Mouse (Mus musculus): Measurements from ENCODE around the gene Psip1. TPM values are rescaled to one million over a fixed set of nuclear protein-coding genes. Genes with fewer than 3 reads are reported as not detected.
"Not testable (repeated sequence)": the region's sequence is repeated elsewhere in the genome, so short reads cannot be mapped to it uniquely, and the experiment has no call there.

The Psip1 gene
- polyA plus RNA-seq, 1 experiment: 311 TPM

DNA sequence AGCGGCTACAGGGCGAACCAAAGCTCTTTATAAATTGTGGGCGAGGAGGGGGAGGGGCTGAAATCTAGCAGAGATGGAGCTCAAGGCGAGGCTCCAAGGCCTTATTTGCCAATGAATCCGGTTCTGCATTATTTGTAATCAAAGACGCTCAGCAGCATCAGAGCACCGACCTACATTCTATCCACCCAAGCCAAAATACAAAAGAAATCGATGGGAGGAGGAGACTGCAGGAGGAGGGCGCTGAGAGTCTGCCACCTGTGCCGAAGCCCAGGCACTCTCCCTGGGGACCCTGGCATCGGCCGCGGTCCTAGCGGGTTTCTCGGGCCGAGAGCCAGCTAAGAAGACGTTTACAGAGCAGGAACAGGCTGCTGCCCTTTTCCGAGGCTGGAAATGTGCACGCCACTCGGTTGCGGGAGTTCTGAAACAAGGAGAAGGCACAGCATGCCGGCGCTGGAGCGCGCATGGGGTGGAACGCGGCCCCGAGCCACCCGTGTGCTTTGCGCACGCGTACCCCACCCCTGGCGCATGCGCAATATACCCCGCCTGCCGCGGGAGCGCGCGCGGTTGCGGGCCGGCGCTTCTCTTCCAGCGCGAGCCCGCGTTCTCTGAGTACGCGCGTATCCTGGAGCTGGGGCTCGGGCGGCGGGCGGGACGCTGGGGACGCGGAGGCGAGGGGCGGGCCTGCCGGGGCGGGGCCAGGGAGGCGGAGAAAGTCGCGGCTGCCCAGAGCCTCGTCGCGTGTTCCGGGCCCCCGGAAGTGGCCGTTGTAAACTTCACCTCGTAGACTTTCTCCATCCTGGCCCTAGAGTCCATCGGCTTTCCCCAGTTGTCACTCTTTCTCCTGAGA is 38.8 kb upstream of the Psip1 start, which contains the start of gene Ccdc171:
Ccdc171 (plus strand) TSS at position 703 of the 847 bp plus-strand sequence.
- TF ChIP-seq POLR2A (IDR thresholded peaks at IDR 0.05; ENCODE audit: insufficient read depth, low read depth, low read length) (peak; percentile 98), CTCF (IDR thresholded peaks at IDR 0.05; ENCODE audit: insufficient read depth, low read depth, low read length) (no peak)
- Histone ChIP-seq H3K4me1 (ENCODE audit: control insufficient read depth, insufficient read depth, low read length) (no peaks in the 10 kb centered on the region; the same call in 1 of the 2 replicates), H3K4me3 (ENCODE audit: insufficient read depth, low read depth, low read length) (peak within 1 kb of the TSS; percentile 97), H3K27ac (ENCODE audit: insufficient read depth, low read depth, low read length) (peak within 1 kb of the TSS; percentile 91)
- WGBS: under 1% methylated on average over 73 of the region's 73 CpGs

DNA sequence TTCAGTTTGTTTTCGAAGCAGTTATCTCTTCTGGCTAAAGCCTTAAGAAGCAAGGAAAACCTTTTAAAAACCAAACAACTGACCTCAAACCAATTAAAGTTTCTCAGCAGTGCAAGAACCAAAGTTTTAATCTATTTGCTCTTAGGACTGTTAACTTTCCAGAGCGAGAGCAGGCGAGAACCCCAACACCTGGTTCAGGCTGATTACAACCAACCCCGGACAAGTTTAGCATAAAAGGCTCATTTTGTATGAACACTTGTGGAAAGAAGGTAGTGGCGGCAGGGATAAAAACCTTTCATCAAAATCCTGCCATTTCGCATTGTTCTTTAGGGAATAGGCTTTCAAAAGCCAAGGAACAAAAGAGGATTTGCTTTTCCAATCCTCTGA is 38.2 kb upstream of the Psip1 start:
- Histone ChIP-seq H3K27ac (ENCODE audit: insufficient read depth, low read depth, low read length) (peak overlapping the region; percentile 91), H3K4me1 (ENCODE audit: control insufficient read depth, insufficient read depth, low read length) (no peaks in the 10 kb centered on the region; the same call in 1 of the 2 replicates), H3K4me3 (ENCODE audit: insufficient read depth, low read depth, low read length) (peak overlapping the region; percentile 97)
- 2% methylated on average over 6 of the region's 6 CpGs for WGBS
- no peak for TF ChIP-seq CTCF (IDR thresholded peaks at IDR 0.05; ENCODE audit: insufficient read depth, low read depth, low read length)
- no peak for TF ChIP-seq POLR2A (IDR thresholded peaks at IDR 0.05; ENCODE audit: insufficient read depth, low read depth, low read length)

DNA sequence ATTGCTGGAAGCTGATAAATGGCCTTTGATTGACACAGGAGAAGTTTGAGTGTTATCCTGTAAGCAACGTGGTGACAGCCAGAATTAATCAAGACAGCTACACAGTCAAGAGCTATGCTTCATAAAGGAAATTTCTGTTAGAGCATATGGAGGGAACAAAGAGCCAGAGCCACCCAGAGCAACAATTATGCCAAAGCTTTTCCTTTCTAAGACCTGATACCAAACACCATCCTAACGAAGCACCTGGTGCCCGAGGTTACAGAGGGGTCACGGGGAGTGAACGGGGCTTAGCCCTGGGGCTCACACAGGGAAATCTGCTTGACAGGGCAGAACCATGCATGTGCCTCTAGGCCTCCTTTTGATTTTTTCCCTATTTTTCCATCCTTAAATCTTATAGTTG is 35.8 kb upstream of the Psip1 start:
- Histone ChIP-seq H3K4me3 (ENCODE audit: insufficient read depth, low read depth, low read length) (no peak overlapping the region), H3K27ac (ENCODE audit: insufficient read depth, low read depth, low read length) (no peak overlapping the region), H3K4me1 (ENCODE audit: control insufficient read depth, insufficient read depth, low read length) (no peaks in the 10 kb centered on the region; the same call in 1 of the 2 replicates)
- 51% methylated on average over 5 of the region's 5 CpGs for WGBS
- TF ChIP-seq CTCF (IDR thresholded peaks at IDR 0.05; ENCODE audit: insufficient read depth, low read depth, low read length) (no peak), POLR2A (IDR thresholded peaks at IDR 0.05; ENCODE audit: insufficient read depth, low read depth, low read length) (no peak)

DNA sequence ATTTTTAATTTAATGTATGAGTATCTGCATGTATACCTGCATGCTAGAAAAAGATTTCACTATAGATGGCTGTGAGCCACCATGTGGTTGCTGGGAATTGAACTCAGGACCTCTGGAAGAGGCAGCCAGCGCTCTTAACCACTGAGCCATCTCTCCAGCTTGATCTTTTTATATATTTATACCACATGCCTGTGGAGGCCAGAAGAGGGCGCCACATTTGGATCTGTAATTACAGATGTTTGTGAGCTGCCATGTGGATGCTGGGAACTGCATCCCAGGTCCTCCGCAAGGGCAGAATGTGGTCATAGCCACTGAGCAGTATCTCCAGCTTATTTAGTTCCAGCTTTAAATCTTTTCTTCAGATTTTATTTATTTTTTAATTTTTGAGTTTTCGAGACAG is 34.0 kb upstream of the Psip1 start:
- TF ChIP-seq POLR2A (IDR thresholded peaks at IDR 0.05; ENCODE audit: insufficient read depth, low read depth, low read length) (no peak), CTCF (IDR thresholded peaks at IDR 0.05; ENCODE audit: insufficient read depth, low read depth, low read length) (no peak)
- Histone ChIP-seq H3K27ac (ENCODE audit: insufficient read depth, low read depth, low read length) (no peak overlapping the region), H3K4me1 (ENCODE audit: control insufficient read depth, insufficient read depth, low read length) (no peaks in the 10 kb centered on the region), H3K4me3 (ENCODE audit: insufficient read depth, low read depth, low read length) (no peak overlapping the region)
- 90% methylated on average over 4 of the region's 4 CpGs for WGBS

DNA sequence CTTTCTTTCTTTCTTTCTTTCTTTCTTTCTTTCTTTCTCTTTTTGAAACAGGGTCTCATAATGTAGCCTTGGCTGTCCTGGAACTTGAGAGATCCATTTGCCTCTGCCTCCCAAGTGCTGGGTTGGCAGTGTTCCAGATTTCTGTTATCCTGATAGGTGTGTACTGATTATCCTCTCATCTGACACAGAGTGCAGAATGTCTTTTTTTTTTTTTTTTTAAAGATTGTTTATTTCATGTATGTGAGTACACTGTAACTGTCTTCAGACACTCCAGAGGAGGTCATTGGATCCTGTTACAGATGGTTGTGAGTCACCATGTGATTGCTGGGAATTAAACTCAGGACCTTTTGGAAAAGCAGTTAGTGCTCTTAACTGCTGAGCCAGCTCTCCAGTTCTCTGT is 33.5 kb upstream of the Psip1 start:
- Histone ChIP-seq H3K27ac (ENCODE audit: insufficient read depth, low read depth, low read length) (no peak overlapping the region), H3K4me3 (ENCODE audit: insufficient read depth, low read depth, low read length) (no peak overlapping the region)
- TF ChIP-seq POLR2A (IDR thresholded peaks at IDR 0.05; ENCODE audit: insufficient read depth, low read depth, low read length): no peak
- TF ChIP-seq CTCF (IDR thresholded peaks at IDR 0.05; ENCODE audit: insufficient read depth, low read depth, low read length): no peak

DNA sequence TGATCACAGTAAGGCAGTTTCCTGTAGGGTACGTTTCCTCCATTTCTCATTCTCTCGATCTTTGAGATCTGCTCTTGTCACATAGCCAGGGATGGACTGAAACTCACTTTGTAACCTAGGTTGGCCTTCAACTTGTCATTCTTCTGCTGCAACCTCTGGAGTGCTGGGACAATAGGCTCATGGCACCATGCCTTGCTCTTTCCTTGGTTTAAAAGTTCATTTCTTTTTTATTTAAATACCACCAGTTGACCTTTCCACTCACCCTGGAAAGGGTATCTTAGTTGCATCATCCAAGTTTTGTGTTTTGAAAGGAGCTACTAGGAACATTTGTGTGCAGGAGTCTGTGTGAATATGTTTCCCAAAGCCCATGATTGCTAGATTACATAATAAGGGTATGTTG is 32.9 kb upstream of the Psip1 start:
- Histone ChIP-seq H3K27ac (ENCODE audit: insufficient read depth, low read depth, low read length) (no peak overlapping the region), H3K4me3 (ENCODE audit: insufficient read depth, low read depth, low read length) (no peak overlapping the region), H3K4me1 (ENCODE audit: control insufficient read depth, insufficient read depth, low read length) (0 out of 2 replicates have a peak, but pooled peaks cover 2% of the 10 kb centered on the region)
- 71% methylated on average over 2 of the region's 2 CpGs for WGBS
- no peak for TF ChIP-seq POLR2A (IDR thresholded peaks at IDR 0.05; ENCODE audit: insufficient read depth, low read depth, low read length)
- no peak for TF ChIP-seq CTCF (IDR thresholded peaks at IDR 0.05; ENCODE audit: insufficient read depth, low read depth, low read length)

More for the DNA sequence above, 33.5 kb upstream of the Psip1 start:
- H3K4me1 ChIP-seq (ENCODE audit: control insufficient read depth, insufficient read depth, low read length): 0 out of 2 replicates have a peak, but pooled peaks cover 2% of the 10 kb centered on the region

DNA sequence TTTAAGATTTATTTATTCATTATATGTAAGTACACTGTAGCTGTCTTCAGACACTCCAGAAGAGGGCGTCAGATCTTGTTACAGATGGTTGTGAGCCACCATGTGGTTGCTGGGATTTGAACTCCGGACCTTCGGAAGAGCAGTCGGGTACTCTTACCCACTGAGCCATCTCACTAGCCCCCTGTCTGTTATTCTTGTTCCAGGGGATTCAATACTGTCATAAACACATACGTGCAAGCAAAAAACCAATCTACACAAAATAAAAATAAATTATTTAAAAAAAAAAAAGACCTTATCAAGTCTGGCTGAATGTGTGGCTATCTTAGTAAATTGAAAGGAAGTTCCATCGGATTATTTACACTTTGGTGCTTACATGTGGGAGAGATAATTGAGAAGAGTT is 29.9 kb upstream of the Psip1 start:
- WGBS: 96% methylated on average over 5 of the region's 6 CpGs
- H3K4me3 ChIP-seq (ENCODE audit: insufficient read depth, low read depth, low read length); H3K27ac ChIP-seq (ENCODE audit: insufficient read depth, low read depth, low read length); H3K4me1 ChIP-seq (ENCODE audit: control insufficient read depth, insufficient read depth, low read length): not testable (repeated sequence)

DNA sequence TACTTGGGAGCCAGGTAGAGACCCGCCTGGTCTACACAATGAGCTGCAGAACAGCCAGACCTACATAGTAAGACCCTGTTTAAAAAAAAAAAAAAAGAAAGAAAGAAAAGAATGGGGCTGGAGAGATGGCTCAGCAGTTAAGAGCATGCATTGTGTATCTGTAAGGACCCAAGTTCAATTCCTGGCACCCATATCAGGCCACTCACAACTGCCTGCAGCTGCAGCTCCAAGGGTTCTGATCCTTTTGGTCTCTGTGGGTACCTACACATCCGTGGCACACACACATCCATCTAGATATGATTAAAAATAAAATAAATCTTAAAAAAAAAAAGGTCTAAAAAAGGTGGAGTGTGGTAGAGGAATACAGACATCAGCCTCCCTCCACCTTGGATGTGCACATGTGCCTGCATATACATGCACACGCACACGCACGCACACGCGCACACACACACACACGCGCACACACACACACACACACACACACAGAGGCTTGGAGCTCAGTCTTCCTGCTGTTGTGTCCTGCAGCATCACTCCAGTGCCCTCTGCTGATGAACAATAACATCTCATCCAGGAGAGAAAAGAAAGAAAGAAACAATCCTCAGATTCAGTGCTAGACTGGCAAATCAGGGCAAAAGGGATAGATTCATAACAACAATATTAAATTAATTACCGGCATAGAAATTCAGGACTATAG is 28.9 kb upstream of the Psip1 start:
- Histone ChIP-seq H3K27ac (ENCODE audit: insufficient read depth, low read depth, low read length) (no peak overlapping the region), H3K4me1 (ENCODE audit: control insufficient read depth, insufficient read depth, low read length) (0 out of 2 replicates have a peak, but pooled peaks cover 4% of the 10 kb centered on the region), H3K4me3 (ENCODE audit: insufficient read depth, low read depth, low read length) (no peak overlapping the region)
- WGBS: 71% methylated on average over 10 of the region's 10 CpGs
- TF ChIP-seq POLR2A (IDR thresholded peaks at IDR 0.05; ENCODE audit: insufficient read depth, low read depth, low read length) (no peak), CTCF (IDR thresholded peaks at IDR 0.05; ENCODE audit: insufficient read depth, low read depth, low read length) (no peak)

DNA sequence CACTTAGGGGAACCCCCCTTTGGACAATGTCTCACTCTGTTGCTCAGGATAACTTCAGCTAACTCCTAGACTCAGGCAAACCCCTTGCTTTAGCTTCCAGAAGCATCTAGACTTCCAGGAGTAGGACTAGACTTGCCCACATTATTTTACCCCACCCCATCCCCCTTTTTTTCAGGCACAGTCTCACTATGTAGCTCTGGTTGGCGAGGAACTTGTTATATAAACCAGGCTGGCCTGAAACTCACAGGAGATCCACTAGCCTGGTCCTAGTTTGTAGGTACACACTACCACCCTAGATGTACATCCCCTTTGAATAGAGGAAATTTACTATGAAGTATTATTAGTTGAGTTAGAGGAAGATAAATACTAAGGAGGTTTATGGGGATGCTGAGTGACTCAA is 27.9 kb upstream of the Psip1 start:
- Histone ChIP-seq H3K4me1 (ENCODE audit: control insufficient read depth, insufficient read depth, low read length) (0 out of 2 replicates have a peak, but pooled peaks cover 4% of the 10 kb centered on the region), H3K4me3 (ENCODE audit: insufficient read depth, low read depth, low read length) (no peak overlapping the region), H3K27ac (ENCODE audit: insufficient read depth, low read depth, low read length) (no peak overlapping the region)
- 92% methylated on average over 1 of the region's 1 CpGs for WGBS
- TF ChIP-seq CTCF (IDR thresholded peaks at IDR 0.05; ENCODE audit: insufficient read depth, low read depth, low read length): no peak
- no peak for TF ChIP-seq POLR2A (IDR thresholded peaks at IDR 0.05; ENCODE audit: insufficient read depth, low read depth, low read length)

All from olfactory bulb, adult 2 months (tissue).